ENCODE assay signal across 10 mouse cellular contexts in genomic region chr5:27544816-27545270, GRCm38 (mm10). TPM values are rescaled to one million over a fixed set of nuclear protein-coding genes. Genes with fewer than 3 reads are reported as not detected.
DNase-seq lines count a peak whose midpoint lies in the region; ATAC-seq lines count a peak whose summit lies in the region.
"Had no signal": no experiment of that assay in that cellular context is flagged by ENCODE, and none has a peak within 500 bp of the region (broad histone marks: within the 10 kb centered on the region; RNA-seq: fewer than 3 reads in every experiment).

No protein-coding gene starts in this region.

- 15% methylated on average over 2 of the region's 2 CpGs for WGBS in forebrain, embryonic 12.5 days
- 6% methylated on average over 2 of the region's 2 CpGs for WGBS in kidney, embryonic 14.5 days
- WGBS in midbrain, embryonic 12.5 days = 17% methylated on average over 2 of the region's 2 CpGs

- H3K4me1 ChIP-seq in forebrain, embryonic 12.5 days = no peaks in the 10 kb centered on the region
- H3K4me1 ChIP-seq in kidney, embryonic 14.5 days (ENCODE audit: control insufficient read depth, insufficient read depth, low read length) = no peaks in the 10 kb centered on the region
- no peaks in the 10 kb centered on the region for H3K4me1 ChIP-seq in midbrain, embryonic 12.5 days

- no peak overlapping the region for H3K4me2 ChIP-seq in forebrain, embryonic 12.5 days
- H3K4me2 ChIP-seq in kidney, embryonic 14.5 days (replicated peaks; ENCODE audit: low read depth, low read length) = no peak overlapping the region
- no peak overlapping the region for H3K4me2 ChIP-seq in midbrain, embryonic 12.5 days (replicated peaks)

- H3K9me3 ChIP-seq in forebrain, embryonic 12.5 days = no peaks in the 10 kb centered on the region
- H3K9me3 ChIP-seq in kidney, embryonic 14.5 days (ENCODE audit: control insufficient read depth, low read length) = no peaks in the 10 kb centered on the region
- no peaks in the 10 kb centered on the region for H3K9me3 ChIP-seq in midbrain, embryonic 12.5 days

- DNase-seq in left cerebral cortex, adult 18-20 months (ENCODE audit: low spot score in 2 of 2) = peak; percentile 20 to 28
- no peak for DNase-seq in left cerebral cortex, adult 8-10 months (ENCODE audit: low spot score in 2 of 2)
- DNase-seq in adrenal gland, postnatal 36 days = peak; percentile 46 to 53
- peak; percentile 49 for DNase-seq in telencephalon, adult 2 months (ENCODE audit: low read depth, low spot score)

- no peaks in the 10 kb centered on the region for H3K36me3 ChIP-seq in forebrain, embryonic 12.5 days (replicated peaks)
- no peaks in the 10 kb centered on the region for H3K36me3 ChIP-seq in kidney, embryonic 14.5 days (ENCODE audit: control insufficient read depth, insufficient read depth, low read length)
- no peaks in the 10 kb centered on the region for H3K36me3 ChIP-seq in midbrain, embryonic 12.5 days

- no peak overlapping the region for H3K27ac ChIP-seq in forebrain, embryonic 12.5 days
- no peak overlapping the region for H3K27ac ChIP-seq in kidney, embryonic 14.5 days (ENCODE audit: low read depth, low read length)
- H3K27ac ChIP-seq in midbrain, embryonic 12.5 days (replicated peaks) = no peak overlapping the region

- H3K27me3 ChIP-seq in forebrain, embryonic 12.5 days = no peaks in the 10 kb centered on the region
- H3K27me3 ChIP-seq in kidney, embryonic 14.5 days (ENCODE audit: control insufficient read depth, insufficient read depth, low read length) = no peaks in the 10 kb centered on the region
- H3K27me3 ChIP-seq in midbrain, embryonic 12.5 days = no peaks in the 10 kb centered on the region

- peak; percentile 67; the same call in 1 of the 2 replicates for ATAC-seq in forebrain, embryonic 12.5 days (ENCODE audit: low FRiP score)
- peak; percentile 60 for ATAC-seq in kidney, embryonic 14.5 days (ENCODE audit: low FRiP score, low TSS enrichment)
- ATAC-seq in midbrain, embryonic 12.5 days (ENCODE audit: low FRiP score, low read depth) = peak; percentile 62
- no peak for ATAC-seq in megakaryocyte progenitor cell, adult 5-6 weeks (replicated peaks; ENCODE audit: poor library complexity)

- no peak overlapping the region for H3K9ac ChIP-seq in forebrain, embryonic 12.5 days
- H3K9ac ChIP-seq in kidney, embryonic 14.5 days (ENCODE audit: low read depth, low read length) = no peak overlapping the region
- H3K9ac ChIP-seq in midbrain, embryonic 12.5 days (replicated peaks) = no peak overlapping the region

- no peak overlapping the region for H3K4me3 ChIP-seq in forebrain, embryonic 12.5 days (replicated peaks)
- no peak overlapping the region for H3K4me3 ChIP-seq in kidney, embryonic 14.5 days (ENCODE audit: low read length)
- H3K4me3 ChIP-seq in midbrain, embryonic 12.5 days = no peak overlapping the region

RNA-seq across cellular contexts. Expression of gene Speer4b, which starts 43.6 kb away (rescaled TPM):
- total RNA-seq in left cerebral cortex, adult 18-20 months (2021) = not detected
- not detected for total RNA-seq in left cerebral cortex, adult 8-10 months (2022)
- total RNA-seq in adrenal gland, postnatal 36 days (2021) = not detected
- 0.08 and 0.15 TPM in 2 replicates for polyA plus RNA-seq in forebrain, embryonic 12.5 days (2016; fragmentation: Nextera tagmentation; extraction: Ambion mirVana)
- polyA plus RNA-seq in kidney, embryonic 14.5 days (2014; fragmentation: Nextera tagmentation; extraction: Ambion mirVana) = 0.14 and 0.26 TPM in 2 replicates
- polyA plus RNA-seq in midbrain, embryonic 12.5 days (2016; fragmentation: Nextera tagmentation; extraction: Ambion mirVana) = 0.55 and 0.73 TPM in 2 replicates
- not detected in 2 replicates for total RNA-seq in megakaryocyte progenitor cell, adult 5-6 weeks (2015)
- not detected in 2 replicates for total RNA-seq in megakaryocyte progenitor cell, adult 5-6 weeks (2017)
- total RNA-seq: adrenal gland, postnatal 4 days had no signal
- polyA plus RNA-seq: spleen, adult 2 months had no signal

Comparison
In these comparisons a context has a peak if more than half of its experiments do, and no peak if none do; other contexts are left out.
1. DNase-seq: peak in left cerebral cortex, adult 18-20 months (2 of 2), adrenal gland, postnatal 36 days (2 of 2) and telencephalon, adult 2 months (single experiment); none in left cerebral cortex, adult 8-10 months (0 of 2).